14 mouse cellular contexts compared by ENCODE assay signal in genomic region chr1:80515836-80516235, GRCm38 (mm10). TPM values are rescaled to one million over a fixed set of nuclear protein-coding genes. Genes with fewer than 3 reads are reported as not detected.
A peak's percentile ranks its signal among the peaks of the same experiment; 100 is the strongest.
DNase-seq lines count a peak whose midpoint lies in the region; ATAC-seq and TF ChIP-seq lines count a peak whose summit lies in the region.
"Had no signal": no experiment of that assay in that cellular context is flagged by ENCODE, and none has a peak within 500 bp of the region (broad histone marks: within the 10 kb centered on the region; RNA-seq: fewer than 3 reads in every experiment).

No protein-coding gene starts in this region.

- intact Hi-C loops in heart, adult 2 months (cut with DNase I): loop anchor here (10.0 kb wide), 1 partner anchor 731 kb away; no protein-coding TSS in a partner anchor

- no peak for TF ChIP-seq EP300 in heart, adult 2 months (IDR thresholded peaks at IDR 0.05; ENCODE audit: insufficient read depth, low read depth, low read length)

- H3K27me3 ChIP-seq in heart, adult 2 months (ENCODE audit: control insufficient read depth, insufficient read depth, low read length): no peaks in the 10 kb centered on the region
- no peaks in the 10 kb centered on the region for H3K27me3 ChIP-seq in heart, embryonic 11.5 days (ENCODE audit: control insufficient read depth, insufficient read depth, low read length)
- no peaks in the 10 kb centered on the region for H3K27me3 ChIP-seq in kidney, adult 2 months (replicated peaks; ENCODE audit: control insufficient read depth, insufficient read depth, low read length)
- H3K27me3 ChIP-seq: forebrain, embryonic 15.5 days; heart, embryonic 12.5 days had no signal

- peak; percentile 62 for TF ChIP-seq CTCF in heart, adult 2 months (IDR thresholded peaks at IDR 0.05)
- no peak for TF ChIP-seq CTCF in kidney, adult 2 months (conservative IDR thresholded peaks at IDR 0.05; ENCODE audit: insufficient read depth, insufficient read length, low read depth, low read length)

- H3K27ac ChIP-seq in heart, adult 2 months: no peak overlapping the region
- no peak overlapping the region for H3K27ac ChIP-seq in heart, embryonic 11.5 days (ENCODE audit: low read depth, low read length)
- no peak overlapping the region for H3K27ac ChIP-seq in kidney, adult 2 months (ENCODE audit: insufficient read depth, low read depth, low read length)
- H3K27ac ChIP-seq: forebrain, embryonic 15.5 days had no signal

- H3K4me1 ChIP-seq in heart, adult 2 months (ENCODE audit: control insufficient read depth, insufficient read depth, low read length): no peaks in the 10 kb centered on the region
- H3K4me1 ChIP-seq in heart, embryonic 11.5 days (ENCODE audit: control insufficient read depth, insufficient read depth, low read length): no peaks in the 10 kb centered on the region
- no peaks in the 10 kb centered on the region for H3K4me1 ChIP-seq in kidney, adult 2 months (ENCODE audit: control insufficient read depth, insufficient read depth, low read length)
- H3K4me1 ChIP-seq: heart, embryonic 12.5 days had no signal

- 47% methylated on average over 6 of the region's 6 CpGs for WGBS in heart, adult 2 months
- WGBS in heart, embryonic 11.5 days (ENCODE audit: insufficient replicate concordance): 47% methylated on average over 6 of the region's 6 CpGs
- 47% methylated on average over 6 of the region's 6 CpGs for WGBS in kidney, adult 2 months

- no peak for ATAC-seq in heart, embryonic 11.5 days (replicated peaks; ENCODE audit: insufficient number of reproducible peaks, low FRiP score, low TSS enrichment)
- ATAC-seq: forebrain, embryonic 15.5 days had no signal

- H3K9me3 ChIP-seq in heart, embryonic 11.5 days (replicated peaks; ENCODE audit: control insufficient read depth, low read length): no peaks in the 10 kb centered on the region
- H3K9me3 ChIP-seq: forebrain, embryonic 15.5 days; heart, embryonic 12.5 days had no signal

- no peak for TF ChIP-seq POLR2A in heart, adult 2 months (IDR thresholded peaks at IDR 0.05; ENCODE audit: insufficient read depth, low read depth, low read length)
- no peak for TF ChIP-seq POLR2A in kidney, adult 2 months (IDR thresholded peaks at IDR 0.05; ENCODE audit: low read depth, low read length)

- H3K79me2 ChIP-seq in heart, adult 2 months (replicated peaks; ENCODE audit: control insufficient read depth, insufficient read depth, low read length): no peaks in the 10 kb centered on the region

- no peak overlapping the region for H3K4me2 ChIP-seq in heart, embryonic 11.5 days
- H3K4me2 ChIP-seq: forebrain, embryonic 15.5 days; heart, embryonic 12.5 days had no signal

- H3K36me3 ChIP-seq in heart, adult 2 months (ENCODE audit: control insufficient read depth, insufficient read depth, low read length): no peaks in the 10 kb centered on the region
- H3K36me3 ChIP-seq in heart, embryonic 11.5 days (ENCODE audit: control insufficient read depth, insufficient read depth, low read length): no peaks in the 10 kb centered on the region
- no peaks in the 10 kb centered on the region for H3K36me3 ChIP-seq in kidney, adult 2 months (ENCODE audit: control insufficient read depth, insufficient read depth, low read length)
- H3K36me3 ChIP-seq: forebrain, embryonic 15.5 days; heart, embryonic 12.5 days had no signal

- no peak for DNase-seq in heart, adult 2 months
- DNase-seq in lung, postnatal 10 days: peak; percentile 3
- DNase-seq in lung, postnatal 25 days (ENCODE audit: low spot score): no peak
- peak; percentile 18 for DNase-seq in ZHBTc4 (ENCODE audit: low read depth, low spot score)
- peak; percentile 57 for DNase-seq in retina, embryonic 14.5 days (ENCODE audit: low spot score)
- DNase-seq in kidney, adult 2 months: no peak
- DNase-seq in adrenal gland, postnatal 4 days (ENCODE audit: low spot score in 2 of 2): no peak
- DNase-seq: kidney, postnatal 10 days; spleen, adult 18-20 months had no signal

- H3K9ac ChIP-seq in heart, adult 2 months (ENCODE audit: low read depth, low read length): no peak overlapping the region
- no peak overlapping the region for H3K9ac ChIP-seq in heart, embryonic 11.5 days (ENCODE audit: low read depth, low read length)
- H3K9ac ChIP-seq: forebrain, embryonic 15.5 days; heart, embryonic 12.5 days had no signal

- no peak overlapping the region for H3K4me3 ChIP-seq in heart, adult 2 months
- no peak overlapping the region for H3K4me3 ChIP-seq in heart, embryonic 11.5 days (ENCODE audit: low read depth, low read length)
- H3K4me3 ChIP-seq in kidney, adult 2 months (ENCODE audit: insufficient read depth, low read depth, low read length): no peak overlapping the region
- H3K4me3 ChIP-seq: forebrain, embryonic 15.5 days; heart, embryonic 12.5 days had no signal

RNA-seq across cellular contexts. Expression of gene Gm45261, which starts 54.6 kb away (rescaled TPM):
- total RNA-seq in heart, adult 2 months (2021): not detected
- polyA plus RNA-seq in heart, adult 2 months (2012; rRNA removed): not detected in 2 replicates
- not detected in 2 replicates for polyA plus RNA-seq in heart, embryonic 11.5 days (2014; fragmentation: Nextera tagmentation; extraction: Ambion mirVana)
- polyA plus RNA-seq in kidney, adult 2 months (2012; rRNA removed): not detected in 2 replicates
- total RNA-seq in adrenal gland, postnatal 4 days (2021): not detected
- total RNA-seq: left cerebral cortex, postnatal 14 days had no signal
- polyA plus RNA-seq: forebrain, embryonic 15.5 days; heart, embryonic 12.5 days; urinary bladder, adult 2 months had no signal

Comparison
In these comparisons a context has a peak if more than half of its experiments do, and no peak if none do; other contexts are left out.
1. DNase-seq: peak in lung, postnatal 10 days (single experiment), ZHBTc4 (single experiment) and retina, embryonic 14.5 days (single experiment); none in heart, adult 2 months (0 of 2), lung, postnatal 25 days (single experiment), kidney, adult 2 months (single experiment) and adrenal gland, postnatal 4 days (0 of 2).